Mouse (Mus musculus): ENCODE measurements around the gene Smco4.
"Not testable (repeated sequence)": the region's sequence is repeated elsewhere in the genome, so short reads cannot be mapped to it uniquely, and the experiment has no call there.

The Smco4 gene

GRCm38 (mm10) chr9:15541735-15542354, 48.6 kb downstream of the Smco4 start:
- CTCF ChIA-PET: no interaction called here

DNA sequence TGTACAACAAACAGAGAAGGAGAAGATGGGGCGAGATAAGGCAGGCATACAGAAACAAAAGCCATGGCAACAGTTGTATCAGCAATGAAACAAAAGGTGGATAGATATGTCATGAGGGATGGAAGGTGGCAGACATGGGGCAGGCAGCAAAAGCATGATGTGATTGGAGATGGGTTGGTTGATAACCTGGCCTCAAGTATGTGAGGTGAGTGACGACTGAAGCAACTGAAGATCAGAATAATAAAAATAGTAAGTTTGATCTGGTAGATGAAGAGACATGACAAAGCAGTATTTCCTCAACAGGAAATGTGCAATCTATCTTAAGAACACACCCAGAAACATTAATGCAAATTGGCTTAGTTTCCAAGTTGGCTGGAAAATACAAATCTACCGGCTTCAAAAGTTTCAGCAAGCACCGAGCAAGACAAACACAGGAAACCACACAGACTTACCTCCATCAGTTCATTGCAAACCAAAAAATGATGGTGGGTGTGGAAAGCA, 57.3 kb downstream of the Smco4 start:
- CTCF ChIA-PET: no interaction called here

- CTCF ChIA-PET: not testable (repeated sequence)
These were observed 57.8 kb downstream of the Smco4 start for GRCm38 (mm10) chr9:15551073-15551472.

DNA sequence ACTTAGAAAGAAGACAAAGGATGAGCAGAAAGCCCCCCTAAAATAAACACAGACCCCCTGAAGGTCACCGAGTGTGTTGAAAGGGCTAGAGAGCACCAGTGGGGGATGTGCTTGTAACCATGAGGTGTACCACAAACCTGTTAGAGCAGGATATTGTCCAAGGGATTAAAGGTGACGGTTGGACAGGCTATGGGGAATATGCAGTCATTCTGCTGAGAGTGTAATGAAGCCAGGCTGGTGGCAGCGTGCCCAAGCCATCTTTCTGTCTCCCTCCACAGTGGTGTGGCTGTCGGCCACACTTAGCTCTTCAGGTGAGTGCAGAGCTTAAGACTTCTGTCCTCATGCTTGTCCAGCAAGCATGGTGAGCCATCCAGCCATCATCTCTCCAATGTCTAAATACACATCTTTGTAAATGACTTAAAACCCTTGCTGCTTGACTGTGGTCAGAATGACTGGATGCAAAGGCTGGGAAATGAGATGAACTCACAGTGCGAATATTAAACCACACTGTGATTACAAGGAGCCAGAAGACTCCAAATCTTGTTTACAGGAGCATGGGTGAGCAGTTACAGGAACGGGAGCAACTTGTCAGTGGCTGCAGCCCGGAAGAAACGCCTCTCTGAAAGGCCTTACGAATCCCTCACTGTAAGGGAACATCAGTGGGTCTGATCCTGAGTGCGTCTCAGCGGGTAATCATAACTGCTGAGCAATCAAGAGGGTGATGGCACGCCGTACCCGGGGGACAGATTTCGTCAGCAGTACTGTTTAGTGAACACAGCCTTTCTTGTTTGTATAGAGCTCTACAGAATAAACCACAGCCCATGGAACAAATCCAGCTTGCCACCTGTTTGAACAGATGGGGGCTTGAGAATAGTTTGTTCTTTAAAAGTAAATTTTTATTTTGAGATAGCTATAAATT, 59.0 kb downstream of the Smco4 start:
- CTCF ChIA-PET: no interaction called here

GRCm38 (mm10) chr9:15553322-15553721, 60.1 kb downstream of the Smco4 start:
- CTCF ChIA-PET: no interaction called here

GRCm38 (mm10) chr9:15560451-15560850, 67.2 kb downstream of the Smco4 start:
- CTCF ChIA-PET: interaction anchor here (0.6 kb wide), 1 partner anchor 14 kb away, joined by 5 read pairs; no protein-coding TSS in a partner anchor

GRCm38 (mm10) chr9:15562353-15562752, 69.1 kb downstream of the Smco4 start:
- CTCF ChIA-PET: no interaction called here

DNA sequence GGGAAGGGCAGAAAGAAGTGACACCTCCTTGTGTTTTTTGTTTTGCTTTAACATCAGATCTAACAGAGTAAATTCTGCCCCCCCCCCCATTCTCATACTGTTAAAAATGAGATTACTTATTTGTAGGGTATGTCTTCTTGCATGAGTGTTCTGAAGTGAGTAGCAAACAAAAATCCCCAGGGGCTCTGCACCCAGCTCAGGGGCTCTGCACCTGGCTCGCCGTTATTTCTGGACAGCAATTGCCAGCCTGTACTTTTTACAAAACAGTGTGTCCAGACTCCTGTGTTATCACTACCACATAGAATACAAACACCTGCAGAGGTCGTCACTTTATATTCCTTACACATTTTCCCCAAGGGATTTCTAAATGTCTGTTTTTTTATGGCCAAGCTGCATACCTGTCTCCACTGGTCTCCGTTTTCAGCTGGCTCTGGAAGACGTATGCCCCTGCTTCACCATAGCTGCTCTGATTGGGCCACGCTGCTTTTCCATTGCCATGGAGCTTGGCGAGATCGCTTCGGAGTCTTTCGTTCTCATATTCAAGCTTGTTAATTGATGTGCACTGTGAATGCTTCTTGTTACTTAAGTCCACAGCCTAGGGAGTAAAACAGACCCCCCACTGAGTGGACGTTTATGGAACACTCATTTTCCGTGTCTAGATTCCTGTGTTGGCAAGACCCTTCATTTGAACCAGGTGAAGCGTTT, 81.7 kb downstream of the Smco4 start:
- CTCF ChIA-PET: interaction anchor here (0.7 kb wide), 1 partner anchor 14 kb away, joined by 5 read pairs; no protein-coding TSS in a partner anchor

DNA sequence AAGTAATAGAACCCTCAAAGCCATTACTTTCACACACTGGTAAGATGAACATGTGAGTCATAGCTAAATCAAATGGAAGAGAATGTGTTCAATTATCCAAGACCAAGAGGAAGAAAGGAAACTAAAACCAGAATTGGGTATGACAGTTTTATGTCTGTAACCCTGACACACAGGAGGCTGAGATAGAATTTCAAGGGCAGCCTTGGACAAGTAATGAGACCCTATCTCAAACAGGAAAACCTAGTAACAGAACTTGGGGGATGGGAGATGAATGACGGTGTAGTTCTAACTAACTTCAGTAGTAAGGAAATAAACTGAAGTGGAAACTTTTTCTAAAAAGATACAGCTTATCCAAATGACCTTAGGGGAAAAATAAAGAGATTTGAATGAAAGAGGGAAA, 85.2 kb downstream of the Smco4 start:
- CTCF ChIA-PET: no interaction called here

- CTCF ChIA-PET: no interaction called here
These were observed 85.7 kb downstream of the Smco4 start for GRCm38 (mm10) chr9:15578946-15579345.

DNA sequence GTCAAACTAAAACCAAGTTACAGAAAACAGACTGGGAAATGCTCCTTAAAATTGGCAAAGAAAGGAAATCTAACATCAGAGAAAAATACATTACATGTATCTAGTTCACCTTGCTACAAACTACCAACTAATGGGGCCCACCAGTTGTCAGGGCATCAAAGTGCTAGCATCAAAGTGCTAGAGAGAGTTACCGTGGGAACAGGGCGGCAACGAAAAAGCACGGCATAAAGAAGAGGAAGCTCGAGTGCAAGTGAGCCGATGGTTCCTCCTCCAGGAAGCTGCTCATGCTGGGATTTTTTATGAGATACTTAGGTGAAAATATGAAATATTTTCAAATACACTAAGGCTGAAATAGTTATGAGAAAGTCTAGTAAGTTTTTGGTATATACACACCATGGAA, 86.9 kb downstream of the Smco4 start:
- CTCF ChIA-PET: no interaction called here

- CTCF ChIA-PET: no interaction called here
These were observed 88.8 kb downstream of the Smco4 start for GRCm38 (mm10) chr9:15582026-15582425.

DNA sequence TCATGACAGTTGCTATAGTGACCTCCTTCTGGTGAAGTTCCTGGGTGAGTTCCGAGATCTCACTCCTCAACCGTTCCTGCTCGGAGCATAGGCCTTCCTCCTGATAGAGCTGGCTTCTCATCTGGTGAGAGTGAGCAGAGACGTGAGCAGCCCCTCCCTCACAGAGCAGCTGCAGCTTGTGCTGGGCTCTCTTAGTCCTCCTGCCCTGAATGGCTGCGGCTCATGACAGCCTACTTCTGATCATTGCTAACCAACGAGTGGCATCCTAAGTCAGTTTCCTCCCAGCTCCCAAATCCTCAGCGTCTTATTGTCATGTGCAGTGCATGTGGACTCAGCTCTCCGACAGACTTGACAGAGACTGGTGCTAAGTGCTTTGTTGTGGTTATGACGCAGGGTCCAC, 91.0 kb downstream of the Smco4 start:
- CTCF ChIA-PET: no interaction called here

- CTCF ChIA-PET: no interaction called here
These were observed 92.7 kb downstream of the Smco4 start for GRCm38 (mm10) chr9:15585956-15586355.

- CTCF ChIA-PET: interaction anchor here (0.7 kb wide), 1 partner anchor 897 kb away, joined by 9 read pairs; no protein-coding TSS in a partner anchor
These were observed 94.1 kb downstream of the Smco4 start for GRCm38 (mm10) chr9:15587157-15587854.

DNA sequence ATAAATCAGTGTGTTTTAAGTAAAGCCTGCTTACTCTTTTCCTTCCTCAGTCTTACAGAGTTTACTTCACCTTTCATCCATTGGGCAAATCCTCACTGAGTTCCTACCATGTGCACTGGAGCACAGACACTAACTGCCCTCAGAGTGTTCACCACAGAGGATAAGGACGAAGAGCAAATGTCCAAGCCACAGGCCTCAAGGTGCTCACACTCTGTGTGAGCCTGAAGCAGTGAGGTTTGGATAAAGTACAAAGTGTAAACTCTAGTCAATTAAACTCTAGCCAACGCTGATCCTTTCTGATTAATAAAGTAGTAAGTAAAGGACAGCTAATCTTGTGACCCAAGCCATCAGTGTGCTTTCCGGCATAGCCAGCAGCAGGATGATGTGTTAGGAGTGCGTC, 100.9 kb downstream of the Smco4 start:
- CTCF ChIA-PET: no interaction called here

Measured in spleen, embryonic (tissue).